Mouse (Mus musculus) cortical plate, adult 2 months (tissue): ENCODE results near the gene Kdm2b.

Experiments used
- CTCF ChIP-seq: fragments of 200-500 bp; IDR thresholded peaks from 2 replicates; pipeline ENCODE4 v1.5.1; 2011; ENCODE audit warnings: mild to moderate bottlenecking, control low read depth, low read length; ENCODE audit not compliant: insufficient read depth; ENCODE audit errors: extremely low read depth
- POLR2A ChIP-seq: fragments of 200-500 bp; IDR thresholded peaks from 2 replicates; pipeline ENCODE4 v1.6.1; 2011; ENCODE audit warnings: mild to moderate bottlenecking, low read length, control low read depth; ENCODE audit not compliant: insufficient read depth; ENCODE audit errors: extremely low read depth

- no peak for TF ChIP-seq CTCF
- TF ChIP-seq POLR2A = no peak
Observed at GRCm38 (mm10) chr5:123035089-123035488, 45.5 kb upstream of the Kdm2b start.
